Mouse (Mus musculus): ENCODE measurements around the gene Cpm.

DNA sequence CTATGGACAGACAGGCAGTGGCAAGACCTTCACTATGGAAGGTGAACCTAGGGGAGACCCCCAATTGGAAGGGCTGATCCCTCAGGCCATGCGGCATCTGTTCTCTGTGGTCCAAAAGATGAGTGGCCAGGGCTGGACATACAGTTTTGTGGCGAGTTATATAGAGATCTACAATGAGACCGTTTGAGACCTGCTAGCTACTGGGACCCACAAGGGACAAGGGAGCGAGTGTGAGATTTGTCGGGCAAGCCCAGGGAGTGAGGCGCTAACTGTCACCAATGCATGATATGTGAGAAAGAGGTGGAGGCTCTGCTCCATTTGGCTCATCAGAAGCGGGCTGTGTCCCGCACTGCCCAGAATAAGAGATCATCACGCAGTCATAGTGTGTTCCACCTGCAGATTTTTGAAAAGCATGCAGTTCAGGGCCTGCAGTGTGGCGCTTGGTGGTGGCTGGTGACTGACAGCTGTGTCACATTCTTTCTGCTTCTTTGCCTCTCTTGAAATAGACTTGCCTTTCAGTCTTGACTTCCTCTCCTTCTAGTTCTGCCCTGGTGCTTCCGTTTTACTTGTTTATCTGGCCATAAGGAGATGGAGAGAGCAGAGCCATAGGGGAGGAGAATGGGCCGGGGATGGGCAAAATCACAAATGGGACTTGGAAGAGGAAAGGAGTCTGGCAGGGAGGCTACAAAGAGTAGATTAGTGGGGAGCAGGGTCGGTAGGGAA, 33.7 kb upstream of the Cpm start:
- TF ChIP-seq CTCF (IDR thresholded peaks at IDR 0.05; ENCODE audit: low read depth, low read length) (no peak), GATA1 (IDR thresholded peaks at IDR 0.05; ENCODE audit: borderline replicate concordance, low read length) (no peak)
